Mouse (Mus musculus) spleen, adult 2 months (tissue): ENCODE data around the gene Zfp185. TPM values are rescaled to one million over a fixed set of nuclear protein-coding genes. Genes with fewer than 3 reads are reported as not detected.
A peak's percentile ranks its signal among the peaks of the same experiment; 100 is the strongest.

Source experiments
- DNase-seq, 2 experiments: peaks; one replicate each; pipeline versions ENCODE4 v3.0.0 to v3.0.0-alpha.2; 2012 to 2021; ENCODE audit warnings: low spot score in 2 of 2, low read depth in 1 of 2
- H3K27ac ChIP-seq: fragments of 200-500 bp; 2 replicates; pipeline ENCODE4 v1.5.1; 2012; ENCODE audit warnings: low read length, inconsistent platforms; ENCODE audit not compliant: insufficient read depth
- H3K27me3 ChIP-seq: fragments of 200-500 bp; 2 replicates; pipeline ENCODE4 v1.6.1; 2012; ENCODE audit warnings: mild to moderate bottlenecking, moderate library complexity, low read length, inconsistent platforms; ENCODE audit not compliant: control insufficient read depth, insufficient read depth
- H3K36me3 ChIP-seq: fragments of 200-500 bp; 2 replicates; pipeline ENCODE4 v1.6.1; 2012; ENCODE audit warnings: mild to moderate bottlenecking, low read length, inconsistent platforms; ENCODE audit not compliant: control insufficient read depth, insufficient read depth
- H3K4me1 ChIP-seq: fragments of 200-500 bp; 2 replicates; pipeline ENCODE4 v1.6.1; 2011; ENCODE audit warnings: inconsistent platforms; ENCODE audit not compliant: control insufficient read depth, insufficient read depth, insufficient read length
- H3K4me3 ChIP-seq: fragments of 200-500 bp; 2 replicates; pipeline ENCODE4 v1.5.1; 2011; ENCODE audit warnings: mild to moderate bottlenecking, inconsistent platforms; ENCODE audit not compliant: insufficient read depth, insufficient read length; ENCODE audit errors: extremely low read depth
- CTCF ChIP-seq: fragments of 200-500 bp; IDR thresholded peaks from 2 replicates; pipeline ENCODE4 v1.5.1; 2011; ENCODE audit warnings: mild to moderate bottlenecking, inconsistent platforms; ENCODE audit not compliant: insufficient read depth, insufficient read length, insufficient replicate concordance; ENCODE audit errors: extremely low read depth
- POLR2A ChIP-seq: fragments of 200-500 bp; IDR thresholded peaks from 2 replicates; pipeline ENCODE4 v1.6.1; 2011; ENCODE audit warnings: low read depth, low read length, inconsistent platforms
- WGBS: fragments of 180-500 bp; shearing (Covaris S2); methylation state at CpG from one replicate; pipeline ENCODE4 v1.1.7; 2018; 5-methylcytosine and 5-hydroxymethylcytosine counted together
- polyA plus RNA-seq: library from polyadenylated mRNA; depleted of rRNA; stranded (reverse); fragments of >200 nt; gene quantifications from 2 replicates; pipeline ENCODE4 v1.2.3, GENCODE M21; 2012

The Zfp185 gene
- polyA plus RNA-seq, 1 experiment, result 0.14 TPM

GRCm38 (mm10) chrX:73005678-73006077 lies 18.5 kb downstream of the Zfp185 start:
- H3K4me3 ChIP-seq, result no peak overlapping the region
- 78% methylated on average over 4 of the region's 4 CpGs for WGBS
- H3K27me3 ChIP-seq, result no peaks in the 10 kb centered on the region
- H3K36me3 ChIP-seq, result no peaks in the 10 kb centered on the region
- no peaks in the 10 kb centered on the region for H3K4me1 ChIP-seq
- TF ChIP-seq POLR2A (no peak), CTCF (no peak)
- no peak for DNase-seq
- H3K27ac ChIP-seq, result no peak overlapping the region

DNA sequence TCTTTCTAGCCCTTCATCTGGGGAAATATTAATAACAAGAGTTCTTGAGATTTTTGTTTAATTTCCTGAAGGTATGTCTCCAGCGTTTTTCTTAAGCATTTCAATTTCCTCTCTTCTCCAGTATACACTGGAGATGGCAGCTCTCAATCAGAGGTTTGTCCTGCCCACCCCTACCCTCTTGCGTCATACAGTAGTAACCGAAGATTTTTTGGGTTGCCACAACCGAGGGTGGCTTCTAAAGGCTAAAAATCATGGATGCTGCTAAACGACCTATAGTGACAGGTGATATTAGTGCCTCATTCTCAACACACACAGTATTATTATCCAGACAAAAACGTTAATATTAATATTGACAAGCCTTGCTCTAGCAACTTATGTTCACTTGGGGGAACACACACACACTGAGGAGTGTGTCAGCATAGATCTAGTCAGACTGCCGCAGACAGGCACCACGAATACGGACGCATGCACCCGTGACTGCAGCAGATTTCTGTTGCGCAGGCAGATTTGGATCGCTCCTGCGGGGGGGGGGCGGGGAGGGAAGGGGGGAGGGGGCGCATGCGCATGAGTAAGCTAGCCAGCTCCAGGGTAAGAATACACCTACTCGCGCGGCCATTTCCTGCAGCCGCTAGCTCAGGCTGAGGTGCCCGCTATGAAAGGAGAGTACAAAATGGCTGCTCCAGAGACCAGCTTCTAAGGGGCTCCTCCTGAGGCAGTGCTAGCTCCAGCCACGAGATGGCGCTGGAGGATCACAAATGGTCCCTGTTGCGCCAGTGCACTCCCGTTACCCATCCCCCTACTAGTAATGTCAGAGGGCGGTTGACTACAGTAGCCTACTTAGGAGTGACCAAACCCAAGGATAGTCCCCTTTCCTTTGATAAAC lies 20.7 kb downstream of the Zfp185 start:
- TF ChIP-seq CTCF (peak; percentile 93), POLR2A (0 out of 2 replicates have a peak, but pooled peaks have one; percentile 33)
- peak; percentile 82 to 86 for DNase-seq
- H3K27me3 ChIP-seq, result no peaks in the 10 kb centered on the region
- H3K4me1 ChIP-seq, result no peaks in the 10 kb centered on the region
- peak overlapping the region; percentile 89 for H3K27ac ChIP-seq
- 20% methylated on average over 26 of the region's 27 CpGs for WGBS
- no peaks in the 10 kb centered on the region for H3K36me3 ChIP-seq
- H3K4me3 ChIP-seq, result peak overlapping the region; percentile 54; the same call in 1 of the 2 replicates

- Histone ChIP-seq H3K36me3 (no peaks in the 10 kb centered on the region), H3K27me3 (no peaks in the 10 kb centered on the region), H3K27ac (no peak overlapping the region), H3K4me3 (no peak overlapping the region), H3K4me1 (no peaks in the 10 kb centered on the region)
- TF ChIP-seq POLR2A, result no peak
- TF ChIP-seq CTCF, result no peak
- 63% methylated on average over 4 of the region's 4 CpGs for WGBS
- DNase-seq, result no peak
Measured at GRCm38 (mm10) chrX:73012846-73013245, 25.7 kb downstream of the Zfp185 start.

DNA sequence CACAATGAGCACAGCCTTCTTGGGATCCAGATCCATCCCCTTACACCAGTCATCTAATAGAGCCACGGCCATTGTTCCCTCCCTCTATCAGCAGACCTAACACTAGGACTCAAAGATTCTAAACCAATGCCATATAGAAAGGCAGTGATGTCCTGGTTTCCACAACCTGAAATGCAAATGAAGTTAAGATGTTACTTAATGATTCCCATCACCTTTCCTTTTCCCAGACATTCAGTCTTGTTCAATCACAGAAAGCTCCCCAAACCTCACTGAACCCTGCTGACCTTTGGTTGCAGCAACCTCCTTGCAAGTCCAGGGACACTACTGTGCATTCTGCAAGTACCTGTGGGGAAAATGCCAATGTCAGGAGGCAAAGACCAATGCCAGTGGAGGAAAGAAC lies 49.9 kb downstream of the Zfp185 start, which contains the start of gene Pnma5:
TSS of gene Pnma5 (minus strand) at position 101 of the 400 bp plus-strand sequence.
- Histone ChIP-seq H3K27ac (no peak within 1 kb of the TSS), H3K36me3 (no peaks in the 10 kb centered on the region), H3K27me3 (no peaks in the 10 kb centered on the region), H3K4me3 (no peak within 1 kb of the TSS), H3K4me1 (no peaks in the 10 kb centered on the region)
- no peak for DNase-seq
- 79% methylated on average over 1 of the region's 1 CpGs for WGBS
- no peak for TF ChIP-seq POLR2A
- TF ChIP-seq CTCF, result no peak

DNA sequence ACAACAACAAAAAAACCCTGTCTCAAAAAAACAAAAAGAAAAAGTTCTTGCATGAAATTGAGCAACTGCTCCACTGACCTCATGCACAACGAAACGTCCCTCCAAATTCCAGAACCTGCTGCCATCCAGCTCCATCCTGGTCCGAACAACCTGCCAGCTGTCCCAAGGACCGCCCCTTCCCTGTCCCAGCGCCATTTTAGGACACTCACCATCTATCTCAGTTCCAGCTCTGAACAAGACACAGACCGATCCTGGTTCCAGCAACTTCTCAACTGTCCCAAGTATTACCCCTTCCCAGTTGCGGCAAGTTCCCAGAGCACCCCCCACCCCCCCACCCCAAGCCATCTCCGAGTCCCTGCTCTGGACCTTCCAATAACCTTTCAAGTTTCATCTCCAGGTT lies 51.7 kb downstream of the Zfp185 start:
- Histone ChIP-seq H3K4me1 (no peaks in the 10 kb centered on the region), H3K4me3 (no peak overlapping the region), H3K27ac (no peak overlapping the region), H3K36me3 (no peaks in the 10 kb centered on the region), H3K27me3 (no peaks in the 10 kb centered on the region)
- no peak for DNase-seq
- 81% methylated on average over 8 of the region's 8 CpGs for WGBS
- no peak for TF ChIP-seq CTCF
- TF ChIP-seq POLR2A, result no peak

DNA sequence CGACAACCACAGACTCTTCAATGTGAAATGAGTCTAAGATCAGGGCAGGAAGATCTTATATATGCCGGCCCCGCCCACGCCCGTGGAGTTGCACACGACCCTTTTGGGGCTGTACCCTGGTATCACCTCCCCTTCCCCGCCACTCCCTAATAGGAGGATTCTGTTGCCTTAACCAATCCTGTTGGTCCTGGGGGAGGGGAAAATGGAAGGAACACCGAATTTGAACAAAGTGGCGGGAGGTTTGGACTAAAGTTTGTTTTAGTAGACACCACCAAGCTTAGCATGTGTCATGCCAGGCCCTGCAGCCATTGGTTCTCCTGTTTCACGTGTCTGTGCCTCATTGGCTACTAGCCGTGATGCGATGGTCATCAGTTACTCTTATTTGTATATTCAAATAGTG lies 52.5 kb downstream of the Zfp185 start:
- no peak for DNase-seq
- Histone ChIP-seq H3K4me1 (no peaks in the 10 kb centered on the region), H3K36me3 (no peaks in the 10 kb centered on the region), H3K27ac (no peak overlapping the region), H3K4me3 (no peak overlapping the region), H3K27me3 (no peaks in the 10 kb centered on the region)
- WGBS, result 84% methylated on average over 12 of the region's 12 CpGs
- TF ChIP-seq CTCF (no peak), POLR2A (no peak)

GRCm38 (mm10) chrX:73053860-73054563 lies 66.9 kb downstream of the Zfp185 start:
- Histone ChIP-seq H3K27ac (no peak overlapping the region), H3K4me3 (no peak overlapping the region), H3K36me3 (no peaks in the 10 kb centered on the region), H3K4me1 (no peaks in the 10 kb centered on the region), H3K27me3 (no peaks in the 10 kb centered on the region)
- DNase-seq, result peak; percentile 72 to 81
- TF ChIP-seq CTCF (peak; percentile 87), POLR2A (no peak)
- 27% methylated on average over 14 of the region's 14 CpGs for WGBS
